Mouse (Mus musculus): Measurements from ENCODE around the gene Vps52. TPM values are rescaled to one million over a fixed set of nuclear protein-coding genes. Genes with fewer than 3 reads are reported as not detected.

Vps52 gene
- polyA plus RNA-seq (2012; rRNA removed; ENCODE audit: low replicate concordance), result 68.7 and 74.9 TPM in 2 replicates

GRCm38 (mm10) chr17:33955555-33956214 lies at the start of gene Vps52, which contains the start of gene Rps18:
TSS of gene Vps52 (plus strand) at chr17:33955812.
TSS of gene Rps18 (minus strand) at chr17:33956001.

GRCm38 (mm10) chr17:33909077-33909868 lies 46.3 kb upstream of the Vps52 start, which contains the start of gene Daxx:
TSS of gene Daxx (plus strand) at chr17:33909414.

GRCm38 (mm10) chr17:33915671-33916250 lies 39.9 kb upstream of the Vps52 start, which contains the start of the genes Tapbp and Zbtb22:
TSS of gene Tapbp (plus strand) at chr17:33915899.
TSS of gene Zbtb22 (plus strand) at chr17:33915904.

GRCm38 (mm10) chr17:33929371-33930279 lies 26.0 kb upstream of the Vps52 start, which contains the start of gene Rgl2:
TSS of gene Rgl2 (plus strand) at chr17:33929543.

GRCm38 (mm10) chr17:33940206-33940805 lies 15.3 kb upstream of the Vps52 start, which contains the start of the genes Pfdn6 and Wdr46:
TSS of gene Pfdn6 (minus strand) at chr17:33940343.
TSS of gene Wdr46 (plus strand) at chr17:33940660.

GRCm38 (mm10) chr17:33951021-33951946 lies 4.3 kb upstream of the Vps52 start, which contains the start of gene B3galt4:
TSS of gene B3galt4 (minus strand) at chr17:33951488.

GRCm38 (mm10) chr17:34000150-34000537 lies 44.5 kb downstream of the Vps52 start, which contains the start of gene H2-K1:
TSS of gene H2-K1 (minus strand) at chr17:34000347.

Other genes starting within 250 kb of the Vps52 start
- gene March2, start 237.1 kb upstream of the Vps52 start, polyA plus RNA-seq (2012; rRNA removed; ENCODE audit: low replicate concordance), result 123 and 128 TPM in 2 replicates
- 393 and 399 TPM in 2 replicates for gene Rab11b, start 195.3 kb upstream of the Vps52 start, polyA plus RNA-seq (2012; rRNA removed; ENCODE audit: low replicate concordance)
- gene Angptl4, start 174.0 kb upstream of the Vps52 start, polyA plus RNA-seq (2012; rRNA removed; ENCODE audit: low replicate concordance), result 140 and 183 TPM in 2 replicates
- 123 and 162 TPM in 2 replicates for gene Kank3, start 145.3 kb upstream of the Vps52 start, polyA plus RNA-seq (2012; rRNA removed; ENCODE audit: low replicate concordance)
- gene Rps28, start 131.2 kb upstream of the Vps52 start, polyA plus RNA-seq (2012; rRNA removed; ENCODE audit: low replicate concordance), result 609 and 610 TPM in 2 replicates
- gene Ndufa7, start 131.2 kb upstream of the Vps52 start, polyA plus RNA-seq (2012; rRNA removed; ENCODE audit: low replicate concordance), result 532 and 579 TPM in 2 replicates
- 97.5 and 125 TPM in 2 replicates for gene Cd320, start 112.7 kb upstream of the Vps52 start, polyA plus RNA-seq (2012; rRNA removed; ENCODE audit: low replicate concordance)
- gene Gm7029, start 82.0 kb upstream of the Vps52 start, polyA plus RNA-seq (2012; rRNA removed; ENCODE audit: low replicate concordance), result not detected in 2 replicates
- 2.1 and 4.2 TPM in 2 replicates for gene Kifc1, start 65.2 kb upstream of the Vps52 start, polyA plus RNA-seq (2012; rRNA removed; ENCODE audit: low replicate concordance)
- gene Platr17, start 50.7 kb upstream of the Vps52 start, polyA plus RNA-seq (2012; rRNA removed; ENCODE audit: low replicate concordance), result 0.93 and 1.6 TPM in 2 replicates
- 64.8 and 67.0 TPM in 2 replicates for gene Daxx, start 46.4 kb upstream of the Vps52 start, polyA plus RNA-seq (2012; rRNA removed; ENCODE audit: low replicate concordance)
- gene Tapbp, start 39.9 kb upstream of the Vps52 start, polyA plus RNA-seq (2012; rRNA removed; ENCODE audit: low replicate concordance), result 238 and 378 TPM in 2 replicates
- 72.4 and 116 TPM in 2 replicates for gene Zbtb22, start 39.9 kb upstream of the Vps52 start, polyA plus RNA-seq (2012; rRNA removed; ENCODE audit: low replicate concordance)
- 255 and 438 TPM in 2 replicates for gene Rgl2, start 26.3 kb upstream of the Vps52 start, polyA plus RNA-seq (2012; rRNA removed; ENCODE audit: low replicate concordance)
- gene Pfdn6, start 15.5 kb upstream of the Vps52 start, polyA plus RNA-seq (2012; rRNA removed; ENCODE audit: low replicate concordance), result 12.4 and 16.1 TPM in 2 replicates
- 18.2 and 23.7 TPM in 2 replicates for gene Wdr46, start 15.2 kb upstream of the Vps52 start, polyA plus RNA-seq (2012; rRNA removed; ENCODE audit: low replicate concordance)
- gene B3galt4, start 4.3 kb upstream of the Vps52 start, polyA plus RNA-seq (2012; rRNA removed; ENCODE audit: low replicate concordance), result 9.8 and 25.7 TPM in 2 replicates
- 283 and 376 TPM in 2 replicates for gene Rps18, start 189 bp downstream of the Vps52 start, polyA plus RNA-seq (2012; rRNA removed; ENCODE audit: low replicate concordance)
- gene H2-K1, start 44.5 kb downstream of the Vps52 start, polyA plus RNA-seq (2012; rRNA removed; ENCODE audit: low replicate concordance), result 6,978 and 9,315 TPM in 2 replicates
- 29.1 and 42.5 TPM in 2 replicates for gene Ring1, start 68.9 kb downstream of the Vps52 start, polyA plus RNA-seq (2012; rRNA removed; ENCODE audit: low replicate concordance)
- gene H2-Ke6, start 72.2 kb downstream of the Vps52 start, polyA plus RNA-seq (2012; rRNA removed; ENCODE audit: low replicate concordance), result 89.2 and 219 TPM in 2 replicates
- 148 and 187 TPM in 2 replicates for gene Slc39a7, start 75.9 kb downstream of the Vps52 start, polyA plus RNA-seq (2012; rRNA removed; ENCODE audit: low replicate concordance)
- 62.9 and 110 TPM in 2 replicates for gene Rxrb, start 76.0 kb downstream of the Vps52 start, polyA plus RNA-seq (2012; rRNA removed; ENCODE audit: low replicate concordance)
- 1.8 and 4.3 TPM in 2 replicates for gene Col11a2, start 83.6 kb downstream of the Vps52 start, polyA plus RNA-seq (2012; rRNA removed; ENCODE audit: low replicate concordance)
- 59.6 and 112 TPM in 2 replicates for gene H2-Oa, start 136.5 kb downstream of the Vps52 start, polyA plus RNA-seq (2012; rRNA removed; ENCODE audit: low replicate concordance)
- 180 and 191 TPM in 2 replicates for gene H2-DMa, start 163.7 kb downstream of the Vps52 start, polyA plus RNA-seq (2012; rRNA removed; ENCODE audit: low replicate concordance)
- gene Brd2, start 166.8 kb downstream of the Vps52 start, polyA plus RNA-seq (2012; rRNA removed; ENCODE audit: low replicate concordance), result 112 and 199 TPM in 2 replicates
- gene H2-DMb2, start 187.5 kb downstream of the Vps52 start, polyA plus RNA-seq (2012; rRNA removed; ENCODE audit: low replicate concordance), result 125 and 219 TPM in 2 replicates
- gene H2-DMb1, start 197.3 kb downstream of the Vps52 start, polyA plus RNA-seq (2012; rRNA removed; ENCODE audit: low replicate concordance), result 243 and 276 TPM in 2 replicates
- 81.6 and 135 TPM in 2 replicates for gene Tap1, start 231.7 kb downstream of the Vps52 start, polyA plus RNA-seq (2012; rRNA removed; ENCODE audit: low replicate concordance)
- gene Psmb9, start 232.0 kb downstream of the Vps52 start, polyA plus RNA-seq (2012; rRNA removed; ENCODE audit: low replicate concordance), result 108 and 188 TPM in 2 replicates
- 204 and 242 TPM in 2 replicates for gene Psmb8, start 241.9 kb downstream of the Vps52 start, polyA plus RNA-seq (2012; rRNA removed; ENCODE audit: low replicate concordance)
- gene Tap2, start 247.7 kb downstream of the Vps52 start, polyA plus RNA-seq (2012; rRNA removed; ENCODE audit: low replicate concordance), result 74.2 and 121 TPM in 2 replicates